Mouse (Mus musculus) hindbrain, embryonic 14.5 days (tissue): ENCODE data around the gene Tpbgl. TPM values are rescaled to one million over a fixed set of nuclear protein-coding genes. Genes with fewer than 3 reads are reported as not detected.

Experiments used
- ATAC-seq: fragments of 200-750 bp; cut with Nextera tagmentation; 2 replicates; pipeline ENCODE4 v1.8.0; 2017; ENCODE audit warnings: moderate number of reproducible peaks, mild to moderate bottlenecking, moderate TSS enrichment, moderate library complexity; ENCODE audit not compliant: low FRiP score
- DNase-seq: peaks from one replicate; pipeline ENCODE4 v3.0.0-alpha.2; 2015; ENCODE audit warnings: low spot score
- H3K27ac ChIP-seq: fragments of 300-500 bp; sonication (generic); 2 replicates; pipeline ENCODE4 v1.5.1; 2014; ENCODE audit warnings: mild to moderate bottlenecking, moderate library complexity
- H3K27me3 ChIP-seq: fragments of 300-500 bp; sonication (generic); 2 replicates; pipeline ENCODE4 v1.6.1; 2014; ENCODE audit warnings: mild to moderate bottlenecking, low read length, mixed read lengths; ENCODE audit not compliant: control insufficient read depth, insufficient read depth
- H3K36me3 ChIP-seq: fragments of 300-500 bp; sonication (generic); replicated peaks from 2 replicates; pipeline ENCODE4 v1.6.1; 2014; ENCODE audit not compliant: control insufficient read depth, insufficient read depth
- H3K4me1 ChIP-seq: fragments of 300-500 bp; sonication (generic); replicated peaks from 2 replicates; pipeline ENCODE4 v1.6.1; 2014; ENCODE audit warnings: antibody characterized with exemption, low read length, mixed read lengths; ENCODE audit not compliant: control insufficient read depth, insufficient read depth
- H3K4me2 ChIP-seq: fragments of 300-500 bp; sonication (generic); replicated peaks from 2 replicates; pipeline ENCODE4 v1.6.1; 2014; ENCODE audit warnings: mild to moderate bottlenecking, moderate library complexity
- H3K4me3 ChIP-seq: fragments of 300-500 bp; sonication (generic); replicated peaks from 2 replicates; pipeline ENCODE4 v1.5.1; 2014; ENCODE audit warnings: mild to moderate bottlenecking, low read length
- H3K9ac ChIP-seq: fragments of 300-500 bp; sonication (generic); 2 replicates; pipeline ENCODE4 v1.6.1; 2014
- H3K9me3 ChIP-seq: fragments of 300-500 bp; sonication (generic); 2 replicates; pipeline ENCODE4 v1.6.1; 2016; ENCODE audit warnings: low read length; ENCODE audit not compliant: control insufficient read depth
- WGBS: fragments of 180-500 bp; shearing (Covaris S2); extraction: QIAGEN DNeasy Blood & Tissue Kit; methylation state at CpG from one replicate; pipeline ENCODE4 v1.1.7; 2014; 5-methylcytosine and 5-hydroxymethylcytosine counted together
- polyA plus RNA-seq: library from polyadenylated mRNA; unstranded; fragments of >200 nt; fragmentation: Nextera tagmentation; extraction: Ambion mirVana; gene quantifications from 2 replicates; pipeline ENCODE4 v1.2.1, GENCODE M21; 2014

The Tpbgl gene
- polyA plus RNA-seq, 1 experiment from 2014 or later, result 1.7 TPM

- 10% methylated on average over 3 of the region's 3 CpGs for WGBS
- H3K4me2 ChIP-seq, result no peak overlapping the region
- ATAC-seq, result peak; percentile 64; the same call in 1 of the 2 replicates
These were observed 8.0 kb downstream of the Tpbgl start for GRCm38 (mm10) chr7:99618860-99619259.

GRCm38 (mm10) chr7:99618264-99618663 lies 8.6 kb downstream of the Tpbgl start:
- H3K27me3 ChIP-seq, result peaks cover 4% of the 10 kb centered on the region; the same call in 1 of the 2 replicates
- no peak overlapping the region for H3K4me3 ChIP-seq
- H3K4me1 ChIP-seq, result no peaks in the 10 kb centered on the region
- 70% methylated on average over 2 of the region's 2 CpGs for WGBS
- H3K4me2 ChIP-seq, result no peak overlapping the region
- no peak for ATAC-seq
- no peak overlapping the region for H3K9ac ChIP-seq
- H3K36me3 ChIP-seq, result no peaks in the 10 kb centered on the region
- no peak overlapping the region for H3K27ac ChIP-seq
- H3K9me3 ChIP-seq, result no peaks in the 10 kb centered on the region
- no peak for DNase-seq

More at GRCm38 (mm10) chr7:99618860-99619259, 8.0 kb downstream of the Tpbgl start:
- H3K36me3 ChIP-seq, result no peaks in the 10 kb centered on the region
- H3K9me3 ChIP-seq, result no peaks in the 10 kb centered on the region
- H3K9ac ChIP-seq, result no peak overlapping the region
- H3K4me3 ChIP-seq, result no peak overlapping the region
- peak; percentile 64 for DNase-seq
- H3K4me1 ChIP-seq, result no peaks in the 10 kb centered on the region
- H3K27ac ChIP-seq, result no peak overlapping the region
- H3K27me3 ChIP-seq, result peaks cover 4% of the 10 kb centered on the region; the same call in 1 of the 2 replicates

- no peaks in the 10 kb centered on the region for H3K27me3 ChIP-seq
- ATAC-seq, result no peak
- no peak overlapping the region for H3K4me2 ChIP-seq
- H3K9me3 ChIP-seq, result no peaks in the 10 kb centered on the region
- H3K9ac ChIP-seq, result no peak overlapping the region
- no peak overlapping the region for H3K27ac ChIP-seq
- H3K4me1 ChIP-seq, result no peaks in the 10 kb centered on the region
- H3K36me3 ChIP-seq, result peaks cover 32% of the 10 kb centered on the region
- 81% methylated on average over 2 of the region's 2 CpGs for WGBS
- no peak overlapping the region for H3K4me3 ChIP-seq
- no peak for DNase-seq
These were observed 19.3 kb downstream of the Tpbgl start for GRCm38 (mm10) chr7:99607632-99608031.

- peaks cover 40% of the 10 kb centered on the region for H3K36me3 ChIP-seq
- H3K27me3 ChIP-seq, result no peaks in the 10 kb centered on the region
- H3K4me1 ChIP-seq, result no peaks in the 10 kb centered on the region
- H3K9ac ChIP-seq, result no peak overlapping the region
- ATAC-seq (no peak), DNase-seq (no peak)
- H3K4me2 ChIP-seq, result no peak overlapping the region
- WGBS, result 54% methylated on average over 3 of the region's 3 CpGs
- H3K9me3 ChIP-seq, result no peaks in the 10 kb centered on the region
- no peak overlapping the region for H3K27ac ChIP-seq
- H3K4me3 ChIP-seq, result no peak overlapping the region
These were observed 20.1 kb downstream of the Tpbgl start for GRCm38 (mm10) chr7:99606766-99607165.

- 84% methylated on average over 11 of the region's 11 CpGs for WGBS
- no peak for ATAC-seq
- no peak overlapping the region for H3K4me2 ChIP-seq
These were observed 20.6 kb downstream of the Tpbgl start for GRCm38 (mm10) chr7:99606303-99606702.

GRCm38 (mm10) chr7:99605058-99605457 lies 21.8 kb downstream of the Tpbgl start:
- Histone ChIP-seq H3K27ac (no peak overlapping the region), H3K4me1 (no peaks in the 10 kb centered on the region), H3K9ac (no peak overlapping the region), H3K4me2 (no peak overlapping the region), H3K27me3 (no peaks in the 10 kb centered on the region), H3K9me3 (no peaks in the 10 kb centered on the region), H3K36me3 (peaks cover 56% of the 10 kb centered on the region), H3K4me3 (no peak overlapping the region)
- ATAC-seq (no peak), DNase-seq (no peak)
- 100% methylated on average over 2 of the region's 2 CpGs for WGBS

More at GRCm38 (mm10) chr7:99606303-99606702, 20.6 kb downstream of the Tpbgl start:
- H3K27me3 ChIP-seq, result no peaks in the 10 kb centered on the region
- H3K27ac ChIP-seq, result no peak overlapping the region
- H3K36me3 ChIP-seq, result peaks cover 45% of the 10 kb centered on the region
- H3K9ac ChIP-seq, result no peak overlapping the region
- H3K4me3 ChIP-seq, result no peak overlapping the region
- no peak for DNase-seq
- no peaks in the 10 kb centered on the region for H3K4me1 ChIP-seq
- no peaks in the 10 kb centered on the region for H3K9me3 ChIP-seq

- H3K36me3 ChIP-seq, result peaks cover 66% of the 10 kb centered on the region
- no peak overlapping the region for H3K4me2 ChIP-seq
- 88% methylated on average over 8 of the region's 8 CpGs for WGBS
- DNase-seq, result no peak
- ATAC-seq, result no peak
- no peaks in the 10 kb centered on the region for H3K27me3 ChIP-seq
- no peak overlapping the region for H3K9ac ChIP-seq
- H3K4me1 ChIP-seq, result no peaks in the 10 kb centered on the region
- H3K9me3 ChIP-seq, result no peaks in the 10 kb centered on the region
- H3K4me3 ChIP-seq, result no peak overlapping the region
- no peak overlapping the region for H3K27ac ChIP-seq
These were observed 22.8 kb downstream of the Tpbgl start for GRCm38 (mm10) chr7:99603875-99604662.

GRCm38 (mm10) chr7:99598722-99599121 lies 28.2 kb downstream of the Tpbgl start:
- Histone ChIP-seq H3K27me3 (no peaks in the 10 kb centered on the region), H3K9me3 (no peaks in the 10 kb centered on the region), H3K4me3 (no peak overlapping the region), H3K4me2 (no peak overlapping the region), H3K9ac (no peak overlapping the region), H3K4me1 (no peaks in the 10 kb centered on the region), H3K27ac (no peak overlapping the region), H3K36me3 (peaks cover 98% of the 10 kb centered on the region)
- WGBS, result 75% methylated on average over 4 of the region's 4 CpGs
- ATAC-seq, result no peak
- no peak for DNase-seq

- WGBS, result 94% methylated on average over 15 of the region's 15 CpGs
- H3K4me2 ChIP-seq, result no peak overlapping the region
- no peak overlapping the region for H3K9ac ChIP-seq
- no peaks in the 10 kb centered on the region for H3K9me3 ChIP-seq
- H3K36me3 ChIP-seq, result peaks cover 89% of the 10 kb centered on the region
- H3K4me3 ChIP-seq, result no peak overlapping the region
- H3K4me1 ChIP-seq, result no peaks in the 10 kb centered on the region
- H3K27me3 ChIP-seq, result no peaks in the 10 kb centered on the region
- no peak for DNase-seq
- no peak overlapping the region for H3K27ac ChIP-seq
- no peak; the same call in 1 of the 2 replicates for ATAC-seq
These were observed 32.8 kb downstream of the Tpbgl start for GRCm38 (mm10) chr7:99593868-99594803.
